Mouse (Mus musculus) adrenal gland, postnatal 0 days (tissue): ENCODE results near the gene Def8. TPM values are rescaled to one million over a fixed set of nuclear protein-coding genes. Genes with fewer than 3 reads are reported as not detected.

ENCODE experiments used
- polyA plus RNA-seq: library from polyadenylated mRNA; unstranded; fragments of >200 nt; fragmentation: Nextera tagmentation; extraction: Ambion mirVana; gene quantifications from 2 replicates; pipeline ENCODE4 v1.2.1, GENCODE M21; 2015

Gene Def8
- 21.8 and 22.2 TPM in 2 replicates for polyA plus RNA-seq

GRCm38 (mm10) chr8:123423441-123423840 is at the start of gene Def8:
TSS of gene Def8 (plus strand) at chr8:123423527.

GRCm38 (mm10) chr8:123406786-123407185 is 16.5 kb upstream of the Def8 start, which contains the start of gene Mc1r:
TSS of gene Mc1r (plus strand) at chr8:123407107.

GRCm38 (mm10) chr8:123411246-123411645 is 12.1 kb upstream of the Def8 start, which contains the start of gene Tubb3:
TSS of gene Tubb3 (plus strand) at chr8:123411424.

GRCm38 (mm10) chr8:123477737-123478258 is 54.5 kb downstream of the Def8 start, which contains the start of gene Afg3l1:
TSS of gene Afg3l1 (plus strand) at chr8:123477903.

Other genes with a start within 250 kb of the Def8 start
- 39.7 and 90.2 TPM in 2 replicates for gene Dpep1, start 237.3 kb upstream of the Def8 start, polyA plus RNA-seq
- gene Chmp1a, start 210.8 kb upstream of the Def8 start, polyA plus RNA-seq = 135 and 154 TPM in 2 replicates
- gene Spata33, start 210.7 kb upstream of the Def8 start, polyA plus RNA-seq = 4.3 and 5.1 TPM in 2 replicates
- gene Cdk10, start 198.7 kb upstream of the Def8 start, polyA plus RNA-seq = 27.2 and 30.8 TPM in 2 replicates
- 3.3 and 8.4 TPM in 2 replicates for gene Spata2l, start 187.3 kb upstream of the Def8 start, polyA plus RNA-seq
- 11.6 and 13.3 TPM in 2 replicates for gene Zfp276, start 169.3 kb upstream of the Def8 start, polyA plus RNA-seq
- gene Vps9d1, start 169.2 kb upstream of the Def8 start, polyA plus RNA-seq = 17.0 and 18.7 TPM in 2 replicates
- gene Fanca, start 105.0 kb upstream of the Def8 start, polyA plus RNA-seq = 5.5 and 11.5 TPM in 2 replicates
- gene Spire2, start 90.8 kb upstream of the Def8 start, polyA plus RNA-seq = 4.2 and 6.7 TPM in 2 replicates
- 127 and 188 TPM in 2 replicates for gene Tcf25, start 49.8 kb upstream of the Def8 start, polyA plus RNA-seq
- 0.05 TPM in 1 of 2 replicates, not detected in the other for gene Mc1r, start 16.4 kb upstream of the Def8 start, polyA plus RNA-seq
- 93.9 and 334 TPM in 2 replicates for gene Tubb3, start 12.1 kb upstream of the Def8 start, polyA plus RNA-seq
- 22.6 and 45.2 TPM in 2 replicates for gene Afg3l1, start 54.4 kb downstream of the Def8 start, polyA plus RNA-seq
- 2.8 and 7.5 TPM in 2 replicates for gene Dbndd1, start 91.9 kb downstream of the Def8 start, polyA plus RNA-seq
- 12.5 and 17.9 TPM in 2 replicates for gene Gas8, start 95.3 kb downstream of the Def8 start, polyA plus RNA-seq
- 6.7 and 10.9 TPM in 2 replicates for gene Rhou, start 230.4 kb downstream of the Def8 start, polyA plus RNA-seq